In genomic region chr10:21082447-21082846, GRCm38 (mm10) we compare ENCODE assay signal across 14 mouse cellular contexts.
DNase-seq lines count a peak whose midpoint lies in the region; ATAC-seq lines count a peak whose summit lies in the region.
"Had no signal": no experiment of that assay in that cellular context is flagged by ENCODE, and none has a peak within 500 bp of the region (broad histone marks: within the 10 kb centered on the region; RNA-seq: fewer than 3 reads in every experiment).

No protein-coding gene starts in this region.

- intact Hi-C loops in left cerebral cortex, postnatal 10 days (cut with DNase I): no loop called here
- intact Hi-C loops in left cerebral cortex, postnatal 25 days (cut with DNase I): loop anchor here (5.0 kb wide), 1 partner anchor 105 kb away; no protein-coding TSS in a partner anchor

- peaks cover 20% of the 10 kb centered on the region for H3K4me1 ChIP-seq in forebrain, embryonic 16.5 days (replicated peaks; ENCODE audit: control insufficient read depth, insufficient read depth, low read length)
- no peaks in the 10 kb centered on the region for H3K4me1 ChIP-seq in midbrain, embryonic 14.5 days (ENCODE audit: control insufficient read depth, insufficient read depth, low read length)
- H3K4me1 ChIP-seq: heart, embryonic 12.5 days had no signal

- no peaks in the 10 kb centered on the region for H3K27me3 ChIP-seq in forebrain, embryonic 16.5 days (replicated peaks; ENCODE audit: control insufficient read depth, insufficient read depth, low read length)
- no peaks in the 10 kb centered on the region for H3K27me3 ChIP-seq in midbrain, embryonic 14.5 days (ENCODE audit: control insufficient read depth, insufficient read depth, low read length)
- H3K27me3 ChIP-seq: embryonic facial prominence, embryonic 15.5 days; heart, embryonic 12.5 days had no signal

- H3K9me3 ChIP-seq in forebrain, embryonic 16.5 days (ENCODE audit: control insufficient read depth, low read length): no peaks in the 10 kb centered on the region
- H3K9me3 ChIP-seq in midbrain, embryonic 14.5 days (ENCODE audit: control insufficient read depth, low read length): no peaks in the 10 kb centered on the region
- H3K9me3 ChIP-seq: embryonic facial prominence, embryonic 15.5 days; heart, embryonic 12.5 days had no signal

- no peaks in the 10 kb centered on the region for H3K36me3 ChIP-seq in forebrain, embryonic 16.5 days (ENCODE audit: control insufficient read depth, insufficient read depth)
- peaks cover 20% of the 10 kb centered on the region; the same call in 1 of the 2 replicates for H3K36me3 ChIP-seq in midbrain, embryonic 14.5 days (ENCODE audit: control insufficient read depth, insufficient read depth, low read length)
- H3K36me3 ChIP-seq: embryonic facial prominence, embryonic 15.5 days; heart, embryonic 12.5 days had no signal

- H3K9ac ChIP-seq in forebrain, embryonic 16.5 days (replicated peaks; ENCODE audit: low read depth, low read length): no peak overlapping the region
- H3K9ac ChIP-seq in midbrain, embryonic 14.5 days (replicated peaks; ENCODE audit: low read length): no peak overlapping the region
- H3K9ac ChIP-seq: embryonic facial prominence, embryonic 15.5 days; heart, embryonic 12.5 days had no signal

- H3K4me3 ChIP-seq in forebrain, embryonic 16.5 days (replicated peaks; ENCODE audit: low read length): no peak overlapping the region
- H3K4me3 ChIP-seq in midbrain, embryonic 14.5 days (replicated peaks; ENCODE audit: low read depth, low read length): no peak overlapping the region
- H3K4me3 ChIP-seq: embryonic facial prominence, embryonic 15.5 days; heart, embryonic 12.5 days had no signal

- H3K27ac ChIP-seq in forebrain, embryonic 16.5 days (ENCODE audit: low read length): no peak overlapping the region
- no peak overlapping the region for H3K27ac ChIP-seq in midbrain, embryonic 14.5 days (replicated peaks; ENCODE audit: low read depth, low read length)
- H3K27ac ChIP-seq: embryonic facial prominence, embryonic 15.5 days had no signal

- no peak overlapping the region for H3K4me2 ChIP-seq in forebrain, embryonic 16.5 days (ENCODE audit: low read length)
- H3K4me2 ChIP-seq in midbrain, embryonic 14.5 days (ENCODE audit: low read length): no peak overlapping the region
- H3K4me2 ChIP-seq: embryonic facial prominence, embryonic 15.5 days; heart, embryonic 12.5 days; liver, embryonic 11.5 days had no signal

- 4% methylated on average over 8 of the region's 8 CpGs for WGBS in forebrain, embryonic 16.5 days
- WGBS in midbrain, embryonic 14.5 days: 12% methylated on average over 8 of the region's 8 CpGs

- peak; percentile 70 for DNase-seq in ZHBTc4 (ENCODE audit: low read depth, low spot score)
- DNase-seq in embryo, embryonic 11 days: peak; percentile 48
- peak; percentile 47 for DNase-seq in midbrain, embryonic 14.5 days
- no peak for DNase-seq in left cerebral cortex, postnatal 10 days (ENCODE audit: extremely low spot score in 1 of 2, low spot score in 2 of 2)
- DNase-seq in left cerebral cortex, postnatal 25 days (ENCODE audit: low spot score in 2 of 2): no peak
- DNase-seq: cerebellum, adult 8-10 months; gastrocnemius, postnatal 25 days; heart, postnatal 4 days; kidney, adult 18-20 months had no signal

- ATAC-seq in forebrain, embryonic 16.5 days: peak; percentile 60
- ATAC-seq in midbrain, embryonic 14.5 days (ENCODE audit: low FRiP score, low TSS enrichment): peak; percentile 67; the same call in 1 of the 2 replicates
- no peak for ATAC-seq in megakaryocyte, adult 5-6 weeks (ENCODE audit: poor library complexity, severe bottlenecking)

Comparison
In these comparisons a context has a peak if more than half of its experiments do, and no peak if none do; other contexts are left out.
1. DNase-seq: peak in ZHBTc4 (single experiment), embryo, embryonic 11 days (single experiment) and midbrain, embryonic 14.5 days (single experiment); none in left cerebral cortex, postnatal 10 days (0 of 2) and left cerebral cortex, postnatal 25 days (0 of 2).